Mouse (Mus musculus) ovary, postnatal 10 days (tissue): ENCODE measurements around the gene Gpsm3.

Experiments
- DNase-seq: peaks from one replicate; pipeline ENCODE4 v3.0.0; 2022; ENCODE audit warnings: low spot score

Gene Gpsm3

DNA sequence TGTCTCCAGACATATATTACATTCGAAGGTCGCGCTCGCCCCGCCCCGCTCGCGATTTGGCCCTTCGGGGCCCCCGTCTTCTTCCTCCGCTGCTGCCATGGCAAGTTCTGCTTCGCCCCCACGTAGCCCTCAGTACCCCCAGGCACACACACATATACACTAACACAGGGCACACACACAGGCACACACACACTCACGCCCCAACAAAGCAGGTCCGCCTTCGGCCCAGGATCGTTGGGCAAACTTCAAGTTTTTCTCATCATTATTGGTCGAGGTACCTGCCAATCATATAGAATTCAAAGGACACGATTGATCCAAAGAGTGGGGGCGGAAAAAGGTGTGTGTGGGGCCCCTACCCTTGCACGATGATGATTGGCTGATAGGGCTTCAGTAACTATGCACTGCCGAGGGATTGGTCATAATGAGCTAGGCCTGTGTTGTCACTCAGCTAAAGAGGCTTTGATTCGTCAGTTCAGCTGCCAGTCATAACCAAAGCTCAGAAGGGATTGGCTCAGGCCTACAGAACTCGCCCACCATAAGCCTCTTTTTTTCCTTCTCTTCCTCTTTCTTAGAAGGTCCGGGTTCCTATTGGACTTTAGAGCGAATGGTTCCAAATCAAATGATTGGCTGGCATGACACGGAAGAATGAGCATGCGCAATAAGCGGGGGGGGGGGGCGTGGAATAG lies 13.9 kb downstream of the Gpsm3 start, which contains the start of gene Rnf5:
TSS of gene Rnf5 (minus strand) at position 316 of the 686 bp plus-strand sequence.
- peak; percentile 97 for DNase-seq

DNA sequence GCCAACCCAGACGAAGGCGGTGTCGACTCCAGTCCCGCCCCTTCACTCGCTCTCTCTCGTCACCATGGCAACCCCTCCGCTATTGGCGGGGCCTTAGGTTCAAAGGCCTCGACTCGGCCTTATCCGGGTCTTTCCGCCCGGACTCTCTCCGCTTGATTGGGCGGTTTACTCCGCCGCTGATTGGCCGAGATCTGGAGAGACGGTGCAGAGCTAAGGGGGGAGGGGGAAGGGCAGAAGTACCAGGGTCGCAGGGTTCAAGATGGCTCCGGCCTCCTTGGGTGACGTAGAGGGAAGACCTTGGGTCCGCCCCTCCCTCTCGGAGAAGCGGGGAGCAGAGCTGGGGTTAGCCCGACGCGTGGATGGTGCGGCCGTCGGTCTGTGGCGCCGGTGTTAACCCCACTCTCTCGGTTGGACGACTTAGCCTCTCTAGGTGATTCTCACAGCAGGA lies 14.5 kb downstream of the Gpsm3 start, which contains the start of gene Agpat1:
TSS of gene Agpat1 (plus strand) at position 202 of the 448 bp plus-strand sequence.
- DNase-seq: peak; percentile 98

DNA sequence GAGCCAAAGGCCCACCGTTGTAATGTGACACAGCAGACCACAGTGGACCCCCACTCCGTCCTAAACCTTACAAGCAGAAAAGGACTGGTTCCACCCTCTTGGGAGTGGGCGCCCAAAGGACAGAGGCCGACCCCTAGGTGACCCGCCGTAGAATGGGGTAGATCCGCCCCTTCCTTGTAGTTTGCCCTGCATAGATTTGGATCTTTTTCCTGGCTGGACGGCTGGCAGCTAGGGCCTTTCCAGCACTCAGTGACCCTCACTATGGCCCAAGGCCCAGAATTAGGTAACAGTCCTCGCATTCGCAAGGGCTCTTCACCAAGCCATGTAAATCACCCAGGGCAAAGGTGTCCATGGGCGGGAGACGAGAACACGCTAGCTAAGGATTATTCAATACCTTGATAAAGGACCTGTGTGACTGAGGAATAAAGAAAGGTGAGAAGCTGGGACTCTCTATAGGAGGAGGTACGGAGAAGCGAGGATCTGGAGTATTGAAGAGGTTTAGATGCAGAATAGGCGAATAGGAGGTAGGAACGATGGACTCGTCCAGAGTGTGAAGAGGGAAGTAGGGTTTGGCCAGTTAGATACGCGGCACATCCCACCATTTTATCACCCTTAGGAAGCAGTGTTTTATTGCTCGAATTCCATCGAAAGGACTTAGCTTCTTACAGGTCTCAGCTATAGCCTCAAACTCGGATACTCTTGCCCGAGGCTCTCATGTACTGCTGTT lies 15.1 kb downstream of the Gpsm3 start:
- no peak for DNase-seq

DNA sequence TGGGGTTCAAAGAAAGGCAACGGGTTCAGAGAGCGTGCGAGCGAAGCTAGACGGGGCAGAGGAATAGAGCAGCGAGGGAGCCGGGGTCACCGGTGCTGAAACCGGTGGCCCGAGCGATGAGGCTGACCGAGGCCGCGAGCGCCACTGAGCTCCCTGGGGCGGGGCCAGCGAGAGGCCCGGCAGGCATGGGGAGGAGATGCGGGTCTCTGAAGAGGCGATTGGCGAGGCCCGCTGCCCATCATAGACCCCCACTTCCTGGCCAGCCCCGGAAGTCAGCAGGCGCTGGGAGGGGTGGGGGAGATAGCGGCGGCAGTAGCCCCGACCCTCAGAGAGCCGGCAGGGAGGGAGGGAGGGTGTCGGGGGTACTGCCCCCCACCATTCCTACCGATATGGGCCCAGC lies 16.0 kb downstream of the Gpsm3 start:
- DNase-seq: peak; percentile 93

DNA sequence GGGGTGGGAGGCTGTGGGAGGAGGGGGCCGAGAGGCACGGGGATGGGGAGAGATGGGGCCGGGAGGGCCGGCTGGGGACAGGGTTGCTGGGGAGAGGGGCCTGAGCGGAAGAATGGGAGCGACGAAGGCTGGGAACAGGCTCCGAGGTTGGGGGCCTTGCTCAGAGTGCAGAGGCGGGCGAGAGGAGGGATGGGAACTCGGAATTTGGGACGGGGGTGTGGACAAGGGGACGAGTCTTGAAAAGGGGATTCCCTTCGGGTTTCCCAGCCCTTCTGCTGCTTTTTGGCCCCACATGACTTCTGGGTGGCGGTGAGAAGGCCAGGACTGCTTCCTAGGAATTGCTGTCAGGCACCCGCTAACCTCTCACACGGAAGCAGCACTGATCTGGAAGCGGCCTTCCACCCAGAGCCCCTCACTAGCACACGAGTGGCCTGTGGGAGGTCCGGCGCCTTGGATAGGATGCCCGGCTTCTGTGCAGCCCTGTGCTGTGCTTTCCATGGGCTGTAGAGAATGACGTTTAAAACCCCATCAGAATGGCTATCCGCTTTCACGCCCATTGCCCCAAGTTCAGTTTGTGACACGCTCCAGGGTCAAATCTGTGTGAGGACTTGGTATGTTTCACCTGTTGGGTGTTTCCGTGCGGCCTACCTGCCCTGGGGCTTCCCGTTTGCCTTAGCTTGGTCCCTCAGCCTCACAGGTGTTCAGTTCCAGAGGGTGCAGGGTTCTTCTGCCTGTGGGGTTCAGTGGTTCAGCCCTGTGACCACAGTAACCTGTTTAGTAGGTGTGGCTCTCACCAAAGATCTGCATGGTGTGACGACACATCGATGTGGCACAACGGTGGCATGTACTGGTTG lies 16.8 kb downstream of the Gpsm3 start:
- no peak for DNase-seq

DNA sequence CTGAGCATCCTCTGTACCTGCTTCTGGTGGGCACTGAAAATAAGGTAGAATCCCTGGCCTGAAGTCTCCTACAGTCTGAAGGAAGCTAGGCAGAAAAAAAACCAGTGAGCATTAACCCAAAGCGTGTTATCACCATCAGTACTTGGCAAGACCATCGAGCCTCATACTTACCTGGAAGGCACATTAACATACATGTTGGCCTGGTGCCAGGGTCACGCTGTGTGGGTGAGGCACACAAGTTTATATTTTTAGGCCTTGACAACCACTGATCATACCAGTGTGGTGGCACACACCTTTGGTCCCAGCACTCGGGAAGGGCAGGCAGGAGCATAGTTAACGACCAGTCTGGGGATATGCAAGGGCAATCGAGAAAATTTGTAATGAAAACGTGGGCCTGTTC lies 18.4 kb downstream of the Gpsm3 start:
- no peak for DNase-seq

DNA sequence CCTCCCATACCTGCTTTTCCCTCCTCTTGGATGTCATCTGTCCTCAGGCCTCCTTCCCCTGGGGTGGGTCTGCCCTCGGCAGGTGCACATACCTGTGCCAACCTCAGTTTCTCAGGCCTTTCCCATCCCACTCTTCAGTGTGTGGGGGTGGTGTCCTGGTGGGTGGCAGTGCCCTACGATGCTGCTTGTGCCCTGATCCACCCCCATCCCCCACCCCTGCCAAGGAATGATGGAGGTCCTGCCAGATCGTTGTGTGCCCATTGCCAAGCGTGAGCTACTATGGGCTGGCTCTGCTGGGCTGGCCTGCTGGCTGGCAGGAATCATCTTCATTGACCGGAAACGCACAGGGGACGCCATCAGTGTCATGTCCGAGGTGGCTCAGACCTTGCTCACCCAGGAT lies 21.4 kb downstream of the Gpsm3 start:
- no peak for DNase-seq

DNA sequence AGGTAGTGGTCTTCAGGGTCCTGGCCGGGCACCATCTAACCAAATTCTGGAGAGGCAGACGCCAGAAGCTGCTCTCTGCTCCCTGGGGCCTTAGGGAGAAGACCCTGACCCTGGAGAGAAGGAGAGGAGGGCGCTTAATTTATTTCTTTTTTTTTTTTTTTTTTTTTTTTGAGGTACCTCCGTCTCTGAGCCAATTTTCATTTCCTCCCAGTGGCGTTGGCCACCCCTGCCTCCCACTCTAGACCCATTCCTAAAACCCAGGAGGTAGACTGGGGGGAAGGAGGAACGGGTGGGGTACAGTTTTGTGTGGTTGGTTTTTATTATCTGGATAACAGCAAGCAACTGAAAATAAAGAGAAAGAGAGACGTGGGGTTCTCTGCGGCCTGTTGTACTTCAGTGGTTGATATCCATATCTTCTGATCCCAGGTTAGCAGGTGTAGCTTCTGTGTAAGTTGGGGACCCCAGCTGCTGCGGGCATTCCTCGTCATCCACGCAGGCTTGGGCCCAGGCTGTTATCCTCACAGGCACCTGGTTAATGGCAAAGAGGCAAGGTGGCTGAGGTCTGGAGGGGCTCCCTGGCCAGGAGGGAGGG lies 23.5 kb downstream of the Gpsm3 start:
- DNase-seq: no peak

DNA sequence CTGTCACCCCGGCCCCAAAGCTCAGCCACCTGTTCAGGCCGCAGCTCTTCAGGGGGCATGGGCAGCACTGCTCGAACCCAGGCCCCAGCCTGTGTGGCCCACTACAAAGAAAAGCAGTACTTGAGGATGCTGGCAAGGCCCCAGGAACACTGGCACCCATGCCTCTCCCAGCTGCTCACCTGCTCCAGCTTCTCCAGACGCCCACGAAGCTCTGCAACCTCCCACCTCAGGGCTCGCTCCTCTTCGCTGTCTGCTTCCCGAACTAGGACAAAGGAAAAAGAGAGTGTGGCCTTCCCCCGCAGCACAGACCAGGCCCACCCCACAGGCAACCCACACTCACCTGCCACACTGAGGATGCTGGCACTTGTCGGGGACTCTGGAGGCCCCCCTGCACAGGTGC lies 24.2 kb downstream of the Gpsm3 start:
- no peak for DNase-seq

DNA sequence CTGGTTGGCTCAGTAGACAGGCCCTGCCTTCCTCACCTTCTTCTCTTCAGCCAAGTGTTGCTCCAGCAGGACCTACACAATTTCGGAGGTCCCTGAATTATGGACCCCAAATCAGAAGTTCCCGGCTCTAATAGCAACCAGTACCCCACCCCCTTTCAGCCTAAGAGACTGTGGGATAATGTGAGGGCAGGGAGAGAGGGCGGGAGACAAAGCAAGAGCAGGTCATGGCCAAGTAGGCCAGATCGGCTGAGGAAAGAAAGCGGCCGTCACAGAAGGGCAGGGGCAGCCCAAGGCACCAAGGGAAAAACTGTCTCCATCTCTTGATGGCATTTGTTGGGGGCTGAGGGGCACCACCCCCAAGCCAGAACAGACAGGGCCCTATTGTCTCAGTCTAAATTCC lies 26.3 kb downstream of the Gpsm3 start, which contains the start of gene Egfl8:
TSS of gene Egfl8 (minus strand) at position 101 of the 400 bp plus-strand sequence.
- DNase-seq: no peak

DNA sequence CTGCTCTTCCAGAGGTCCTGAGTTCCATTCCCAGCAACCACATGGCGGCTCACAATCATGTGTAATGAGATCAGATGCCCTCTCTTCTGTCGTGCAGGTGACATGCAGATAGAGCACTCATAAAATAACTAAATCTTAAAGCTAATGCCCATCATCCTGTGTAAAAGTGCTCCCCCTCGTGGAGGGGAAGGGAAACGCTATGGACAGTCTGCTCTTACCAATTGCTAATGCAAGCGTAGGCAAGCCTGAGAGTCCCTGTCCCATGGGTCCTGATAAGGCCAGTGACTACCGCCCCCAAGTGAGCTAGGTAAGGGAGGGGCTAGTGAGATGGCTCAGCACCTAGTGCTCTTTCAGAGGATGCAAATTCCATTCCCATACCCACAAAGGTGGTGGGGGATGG lies 29.4 kb downstream of the Gpsm3 start:
- DNase-seq: no peak

DNA sequence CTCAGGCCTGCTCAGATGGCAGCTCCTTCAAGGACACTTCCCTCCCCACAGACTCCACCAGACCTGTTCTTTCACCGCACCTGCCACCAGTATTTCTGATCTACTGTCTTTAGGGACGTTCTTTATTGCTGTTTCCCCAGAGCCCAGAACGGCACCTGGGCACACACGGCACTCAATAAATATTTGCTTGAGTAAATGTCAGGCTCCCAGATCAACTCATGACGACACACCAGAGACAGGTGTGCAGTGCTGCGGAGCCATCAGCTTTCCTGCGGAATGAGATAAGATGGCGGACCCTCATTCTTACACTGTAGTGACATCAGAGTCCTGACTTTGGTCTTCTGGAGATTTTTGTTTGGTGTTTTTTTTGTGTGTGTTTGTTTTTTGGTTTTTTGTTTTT lies 31.4 kb downstream of the Gpsm3 start:
- DNase-seq: no peak

DNA sequence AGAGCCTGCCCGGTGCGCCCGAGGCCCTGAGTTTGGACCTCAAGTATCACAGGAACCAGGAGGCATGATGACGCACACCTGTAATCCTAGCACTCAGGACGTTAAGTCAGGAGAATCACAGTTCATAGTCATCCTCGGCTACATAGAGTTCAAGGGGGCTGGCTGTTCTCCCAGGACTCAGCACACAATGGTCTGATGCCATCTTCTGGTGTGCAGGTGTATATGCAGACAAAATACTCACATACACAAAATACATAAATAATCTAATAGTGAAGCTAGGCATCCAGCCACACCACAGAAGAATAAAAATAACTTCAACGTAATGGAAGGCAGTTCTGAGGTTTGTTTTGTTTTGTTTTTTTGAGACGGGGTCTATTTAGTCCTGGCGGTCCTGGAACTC lies 33.6 kb downstream of the Gpsm3 start:
- DNase-seq: no peak

DNA sequence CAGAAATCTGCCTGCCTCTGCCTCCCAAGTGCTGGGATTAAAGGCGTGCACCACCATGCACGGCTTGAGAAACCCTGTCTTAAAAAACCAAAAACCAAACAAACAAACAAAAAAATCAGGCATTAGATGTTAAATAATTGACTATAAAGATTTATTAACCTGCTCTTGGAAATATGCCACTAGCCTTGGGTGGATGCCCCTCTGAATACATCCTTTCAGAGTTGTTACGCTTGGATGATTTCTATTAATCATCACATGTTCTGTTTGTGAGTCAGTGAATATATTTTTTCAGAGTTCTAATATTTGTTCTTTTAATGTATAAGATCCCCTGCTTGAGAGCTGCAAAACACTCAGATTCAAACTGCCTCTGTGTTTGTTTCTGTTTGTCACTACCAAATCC lies 35.4 kb downstream of the Gpsm3 start:
- no peak for DNase-seq

DNA sequence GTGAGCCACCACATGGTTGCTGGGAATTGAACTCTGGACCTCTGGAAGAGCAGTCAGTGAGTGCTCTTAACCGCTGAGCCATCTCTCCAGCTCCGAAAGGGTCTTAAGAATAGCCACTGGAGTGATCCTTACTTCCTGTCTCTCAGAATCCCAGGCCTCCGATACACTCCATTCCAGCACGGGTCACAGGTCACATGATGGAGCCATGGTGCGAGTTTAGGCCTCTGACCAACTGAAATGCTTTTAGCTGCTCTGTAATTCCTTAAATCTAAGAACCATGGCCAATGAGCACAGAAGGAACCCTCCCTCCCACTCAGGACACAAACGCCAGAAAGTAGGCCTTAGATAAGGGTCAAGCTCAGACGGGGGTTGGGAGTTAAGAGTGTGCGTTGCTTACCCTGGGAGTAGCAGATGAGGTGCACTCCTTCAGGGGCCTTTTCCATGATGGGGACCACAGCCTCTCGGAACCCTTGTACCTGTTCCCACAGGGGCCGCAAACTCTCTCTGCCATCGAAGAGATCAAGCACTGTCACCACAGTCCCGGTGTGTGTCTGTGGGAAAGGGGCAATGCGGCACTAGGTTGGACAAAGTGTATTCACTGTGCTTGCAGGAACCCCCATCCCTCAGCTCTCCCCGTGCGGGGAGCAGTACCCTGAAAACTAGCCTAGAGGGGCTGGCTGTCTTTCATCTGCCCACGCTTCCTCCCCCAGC lies 36.6 kb downstream of the Gpsm3 start:
- no peak for DNase-seq

DNA sequence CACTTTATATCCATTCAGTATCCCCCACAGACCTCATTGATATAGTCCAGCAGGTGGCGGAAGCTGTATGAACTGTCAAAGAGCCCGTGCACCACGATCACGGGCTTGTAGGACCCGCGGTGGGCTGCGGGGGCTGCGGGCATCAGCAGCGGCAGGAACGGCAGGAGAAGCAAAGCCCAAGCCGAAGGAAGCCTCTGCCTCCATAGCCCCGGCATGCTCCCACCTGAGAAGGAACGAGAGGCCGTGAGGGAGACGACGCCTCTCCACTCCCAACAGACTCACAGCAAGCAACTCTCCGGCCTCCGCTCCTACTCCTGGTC lies 37.1 kb downstream of the Gpsm3 start:
- no peak for DNase-seq

DNA sequence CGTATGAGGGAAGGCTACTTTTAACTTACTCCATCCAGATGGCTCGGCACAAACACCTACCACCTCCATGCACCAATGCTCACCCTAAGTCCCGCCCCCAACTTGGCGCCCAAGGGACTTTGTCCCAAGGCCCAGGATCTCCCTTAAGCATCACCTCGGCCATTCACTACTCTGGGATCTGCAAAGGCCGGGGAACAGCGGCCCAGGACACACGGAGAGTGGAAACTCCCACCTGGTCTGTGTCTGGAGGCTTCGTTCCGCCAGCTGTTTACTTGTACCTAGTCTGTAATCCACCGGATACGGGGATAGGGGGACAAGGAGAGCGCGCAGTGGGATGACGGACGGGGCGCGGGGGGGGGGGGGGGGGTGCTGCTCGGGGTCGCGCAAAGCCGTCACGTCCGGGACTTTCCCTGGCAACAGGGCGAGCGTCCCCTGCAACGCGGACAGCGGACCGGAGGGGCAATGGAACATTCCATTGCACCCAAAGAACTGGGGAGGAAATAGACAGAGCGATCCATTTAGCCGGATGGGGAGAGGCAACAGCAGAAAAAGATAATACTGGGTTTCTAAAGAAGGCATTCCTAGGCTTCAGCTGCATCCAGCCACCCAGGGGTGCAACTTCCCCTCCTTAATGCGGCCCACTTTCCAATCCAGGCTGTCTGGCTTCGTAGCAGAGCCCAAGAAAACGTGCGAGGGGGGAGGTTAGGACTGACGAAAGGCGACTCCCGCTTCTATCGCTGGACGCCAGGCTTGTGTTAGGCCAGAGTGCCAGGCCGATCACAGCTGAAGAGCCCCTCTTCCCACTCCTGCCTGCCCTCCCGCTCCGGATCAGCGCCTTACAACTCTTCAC lies 37.7 kb downstream of the Gpsm3 start:
- DNase-seq: peak; percentile 64

DNA sequence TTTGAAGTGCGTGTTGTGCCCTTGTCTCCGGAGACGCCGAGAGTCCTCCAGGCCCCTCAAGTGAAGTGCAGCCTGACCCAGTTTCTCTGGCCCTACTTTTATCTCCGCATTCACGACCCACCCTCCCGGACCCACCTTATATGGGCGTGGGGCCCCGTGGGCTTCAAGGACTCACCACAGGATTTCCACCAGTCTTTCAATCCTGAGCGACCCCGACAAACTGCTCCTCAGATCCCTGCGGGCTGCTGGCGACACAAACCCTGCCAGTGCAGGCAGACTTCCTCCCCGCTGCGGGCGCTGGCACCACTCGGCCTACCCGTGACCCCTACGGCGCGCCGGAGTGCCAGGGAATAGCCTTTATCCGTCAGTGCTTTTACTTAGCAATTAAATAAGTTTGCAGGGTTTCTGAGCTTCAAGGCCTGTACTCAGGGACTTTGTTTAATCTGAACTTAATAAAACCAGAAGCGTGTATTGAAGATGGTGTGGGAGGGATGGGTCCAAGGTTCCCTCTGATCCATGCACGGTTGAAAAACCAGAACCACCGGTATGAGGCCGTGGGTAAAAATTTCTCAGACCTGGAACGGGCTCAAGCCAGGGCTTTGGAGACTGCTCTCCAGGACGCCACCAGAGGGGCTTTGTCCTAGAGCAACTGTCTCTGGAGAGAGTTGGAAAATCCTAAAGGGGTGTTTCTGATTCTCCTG lies 38.5 kb downstream of the Gpsm3 start, which contains the start of gene Ppt2:
TSS of gene Ppt2 (minus strand) at position 568 of the 701 bp plus-strand sequence.
- peak; percentile 42 for DNase-seq

DNA sequence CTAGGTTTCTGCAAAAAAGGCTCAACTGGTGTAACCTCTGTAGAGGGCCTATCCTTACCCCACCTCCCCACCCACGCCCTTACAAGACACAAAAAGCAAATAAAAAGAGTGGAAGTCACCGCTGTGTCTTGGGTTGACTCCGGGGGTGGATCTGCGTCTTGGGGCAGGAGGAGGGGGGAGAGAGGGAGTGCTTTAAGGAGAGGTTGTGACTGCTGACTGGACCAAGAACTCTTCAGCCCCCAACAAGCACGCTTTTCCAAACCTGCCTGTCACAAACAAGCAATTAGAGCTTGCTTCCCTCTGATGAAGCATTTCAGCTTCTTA lies 39.0 kb downstream of the Gpsm3 start:
- no peak for DNase-seq

DNA sequence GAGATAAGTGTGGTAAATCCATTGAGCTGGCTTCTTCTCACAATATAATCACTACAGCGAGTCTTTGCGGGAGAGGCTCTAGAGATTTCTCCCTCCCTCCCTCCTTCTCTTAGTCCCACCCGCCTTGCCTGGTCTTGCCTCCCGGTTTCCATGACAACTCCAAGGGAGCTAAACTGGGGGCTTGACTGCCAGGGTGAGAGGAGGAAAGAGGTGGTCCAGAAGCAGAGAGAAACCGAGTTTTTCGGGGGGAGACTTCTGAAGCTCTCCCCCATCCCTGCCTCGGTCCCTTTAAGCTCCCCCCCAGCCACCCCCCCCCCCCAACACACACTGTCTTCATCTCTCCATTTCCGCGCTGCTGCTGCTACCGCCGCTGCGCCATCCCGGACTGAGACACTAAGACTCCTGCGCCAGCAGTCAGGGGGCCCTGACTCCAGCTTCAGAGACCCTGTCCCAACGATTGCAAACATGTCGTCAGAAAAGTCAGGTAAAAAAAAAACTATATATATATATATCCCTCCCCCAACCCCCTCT lies 39.7 kb downstream of the Gpsm3 start, which contains the start of gene Prrt1:
TSS of gene Prrt1 (plus strand) at position 313 of the 531 bp plus-strand sequence.
- DNase-seq: no peak
